Mouse (Mus musculus) CD4-positive, CD25-positive, alpha-beta regulatory T cell, adult 2 months (primary cell): ENCODE measurements around the gene Kazn.
A peak's percentile ranks its signal among the peaks of the same experiment; 100 is the strongest.

Source experiments
- DNase-seq: peaks from one replicate; pipeline ENCODE4 v3.0.0-alpha.2; 2012; ENCODE audit warnings: low read depth, low spot score

Kazn gene

DNA sequence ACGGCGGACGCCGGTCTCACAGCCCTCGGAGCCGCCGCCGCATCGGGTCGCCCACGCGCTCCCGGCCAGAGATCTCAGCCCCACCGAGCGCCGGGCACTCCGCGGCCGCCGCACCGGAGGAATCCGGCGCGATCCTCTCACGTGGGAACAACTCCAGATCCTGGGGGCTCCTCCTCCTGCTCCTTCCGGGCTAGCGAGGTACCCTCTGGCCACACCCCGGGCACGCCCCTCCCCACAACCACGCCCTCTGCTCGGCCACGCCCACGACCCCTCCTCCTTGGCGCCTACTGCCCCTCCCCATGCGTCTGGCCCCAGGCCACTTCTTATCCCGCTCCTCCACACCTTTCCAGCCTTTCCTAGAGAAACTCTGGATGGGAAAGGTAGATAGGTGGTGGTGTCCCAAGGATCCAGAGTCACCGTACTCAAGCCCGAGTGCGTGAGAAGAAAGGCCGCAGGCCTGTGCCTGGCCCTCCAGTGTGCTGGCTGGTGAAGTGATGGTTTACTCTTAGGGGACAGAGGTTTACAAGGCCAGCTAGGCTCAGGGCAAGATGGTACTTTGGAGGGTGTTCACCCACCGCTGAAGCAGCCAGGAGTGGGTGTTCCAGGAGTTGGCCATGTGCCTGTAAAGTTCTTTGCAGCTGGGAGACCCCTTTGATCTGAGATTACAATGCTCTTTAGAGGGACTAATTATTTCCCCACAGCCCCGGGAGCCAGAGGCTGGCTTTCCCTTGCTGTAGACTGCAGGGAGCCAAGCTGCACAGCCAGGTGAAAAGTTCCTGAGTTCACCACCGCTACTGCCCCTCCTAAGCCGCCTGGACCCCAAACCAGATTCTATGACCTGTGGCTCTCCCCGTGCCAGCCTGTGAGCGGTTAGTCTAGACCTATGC, at the start of gene Kazn:
Kazn (minus strand) TSS at position 162 of the 887 bp plus-strand sequence.
- DNase-seq, result peak; percentile 27

DNA sequence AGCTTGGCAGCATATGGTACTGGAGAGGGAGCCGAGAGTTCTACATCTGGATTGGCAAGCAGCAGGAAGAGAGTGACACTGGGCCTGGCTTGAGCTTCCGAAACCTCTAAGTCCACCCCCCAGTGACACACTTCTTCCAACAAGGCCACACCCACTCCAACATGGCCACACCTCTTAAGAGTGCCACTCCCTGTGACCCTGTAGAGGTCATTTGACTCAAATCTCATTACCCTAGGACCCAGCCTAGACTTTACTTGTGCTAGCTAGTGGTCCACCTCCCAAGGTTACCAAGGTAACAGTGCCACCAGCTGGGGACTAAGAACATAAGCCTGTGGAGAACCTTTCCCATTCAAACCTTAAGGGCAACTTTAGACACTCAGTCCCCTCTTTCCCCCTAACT, 46.3 kb upstream of the Kazn start:
- no peak for DNase-seq

DNA sequence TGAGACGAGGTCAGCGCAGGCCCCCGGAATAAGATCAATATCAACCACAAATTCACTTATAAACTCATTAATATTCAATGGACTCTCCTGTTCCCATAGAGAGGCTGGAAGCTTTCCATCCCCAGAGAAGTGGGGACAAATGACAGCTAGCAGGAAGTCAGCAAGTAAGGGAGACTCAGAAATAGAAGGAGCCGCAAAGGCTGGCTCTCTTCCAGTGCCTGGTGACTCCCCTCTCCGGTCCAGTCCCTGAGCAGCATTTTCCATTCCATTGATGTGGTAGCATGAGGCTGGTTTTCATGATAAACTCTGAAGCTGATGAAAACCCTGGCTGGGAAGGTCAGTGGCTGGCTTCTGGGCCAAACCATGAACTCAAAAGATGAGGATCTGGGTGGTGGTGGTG, 44.7 kb upstream of the Kazn start:
- DNase-seq, result no peak

DNA sequence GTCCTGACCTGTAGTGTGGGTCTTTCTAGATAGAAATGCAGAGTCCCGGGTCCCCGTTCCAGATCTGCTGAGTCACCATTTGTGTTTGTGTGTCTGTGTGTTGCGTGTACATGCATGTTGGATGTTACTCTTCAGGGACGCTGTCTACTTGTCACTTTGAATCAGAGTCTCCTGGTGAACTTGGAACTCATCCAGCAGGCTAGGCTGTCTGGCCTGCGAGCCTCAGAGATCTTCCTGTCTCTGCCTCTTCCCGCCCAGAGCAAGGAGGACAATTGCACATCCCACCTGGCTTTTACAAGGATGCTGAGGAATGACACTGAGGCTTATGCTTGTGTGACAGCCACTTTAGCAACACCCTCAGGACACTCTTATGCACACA, 39.0 kb upstream of the Kazn start:
- no peak for DNase-seq

DNA sequence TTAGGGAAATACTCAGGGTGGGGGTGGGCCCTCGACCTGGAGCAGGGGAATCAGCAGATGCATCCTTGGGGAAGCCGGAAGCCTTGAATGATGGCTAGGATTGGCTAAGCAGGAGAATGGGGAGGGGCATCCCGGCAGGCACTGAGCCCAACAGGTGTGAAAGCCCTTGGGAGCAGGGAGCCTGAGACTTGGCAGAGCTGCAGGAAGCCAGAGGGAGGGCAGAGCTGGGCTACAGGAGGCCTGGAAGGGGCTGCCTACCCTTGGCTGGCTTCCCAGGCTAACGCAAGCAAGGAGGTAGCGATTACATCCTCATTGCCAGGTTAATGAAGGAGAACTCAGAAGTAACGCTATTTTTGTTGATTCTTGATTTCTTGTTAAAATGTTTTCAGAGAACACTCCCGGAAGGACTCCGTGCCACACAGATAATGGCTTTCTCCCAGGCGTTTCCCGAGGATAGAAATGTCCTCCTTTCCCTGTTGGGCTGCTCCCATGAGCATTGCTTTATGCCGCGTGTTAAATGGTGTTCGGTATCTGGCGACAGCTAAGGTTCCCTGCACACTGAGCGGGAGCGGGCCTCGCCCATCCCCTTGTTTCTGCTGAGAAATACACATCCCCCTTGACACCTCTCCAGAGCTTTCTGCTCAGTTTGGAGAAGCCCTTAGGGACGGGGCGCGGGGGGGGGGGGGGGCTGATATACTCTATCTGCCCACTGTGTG, 38.4 kb upstream of the Kazn start:
- DNase-seq, result no peak

DNA sequence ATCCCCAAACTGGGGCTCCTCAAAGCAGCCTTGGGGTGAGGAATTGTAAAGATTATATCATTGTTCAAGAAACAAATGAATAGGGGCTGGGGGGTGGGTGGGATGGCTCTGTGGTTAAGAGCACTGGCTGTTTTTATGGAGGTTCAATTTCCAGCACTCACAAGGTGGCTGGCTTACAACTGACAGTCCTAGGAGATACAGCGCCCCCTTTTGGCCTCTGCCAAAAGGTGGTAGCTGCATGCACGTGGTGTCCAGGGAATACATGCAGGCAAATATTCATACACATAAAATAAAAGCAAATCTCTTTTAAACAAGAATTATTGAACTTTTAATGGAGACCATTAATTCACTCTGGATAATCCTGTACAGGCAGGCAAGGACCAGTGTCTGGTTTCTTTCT, 36.0 kb upstream of the Kazn start:
- DNase-seq, result no peak

DNA sequence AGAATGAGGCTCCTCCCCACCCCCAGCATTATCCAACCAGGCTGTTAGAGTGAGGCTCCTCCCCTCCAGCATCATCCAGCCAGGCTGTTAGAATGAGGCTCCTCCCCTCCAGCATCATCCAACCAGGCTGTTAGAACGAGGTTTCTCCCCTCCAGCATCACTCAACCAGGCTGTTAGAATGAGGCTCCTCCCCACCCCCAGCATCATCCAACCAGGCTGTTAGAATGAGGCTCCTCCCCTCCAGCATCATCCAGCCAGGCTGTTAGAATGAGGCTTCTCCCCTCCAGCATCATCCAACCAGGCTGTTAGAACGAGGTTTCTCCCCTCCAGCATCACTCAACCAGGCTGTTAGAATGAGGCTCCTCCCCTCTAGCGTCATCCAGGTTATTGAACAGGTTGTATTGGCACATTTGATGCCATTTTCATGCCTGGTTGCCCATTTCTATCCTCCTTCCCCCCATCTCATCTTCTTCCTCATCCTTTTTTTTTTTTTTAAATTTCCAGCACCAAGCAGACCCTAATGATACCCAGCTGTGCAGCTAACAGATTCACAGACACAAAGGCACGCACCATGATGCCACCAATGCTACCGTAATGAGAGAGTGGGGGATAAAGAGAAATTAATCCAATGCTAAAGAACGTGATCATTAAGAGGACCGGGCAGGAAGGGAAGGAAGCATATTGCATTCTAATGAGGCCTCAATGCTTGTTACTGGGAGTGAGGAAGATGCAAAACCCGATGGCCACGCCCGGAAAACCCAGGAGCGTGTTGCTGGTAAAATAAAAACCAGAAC, 35.4 kb upstream of the Kazn start:
- no peak for DNase-seq

DNA sequence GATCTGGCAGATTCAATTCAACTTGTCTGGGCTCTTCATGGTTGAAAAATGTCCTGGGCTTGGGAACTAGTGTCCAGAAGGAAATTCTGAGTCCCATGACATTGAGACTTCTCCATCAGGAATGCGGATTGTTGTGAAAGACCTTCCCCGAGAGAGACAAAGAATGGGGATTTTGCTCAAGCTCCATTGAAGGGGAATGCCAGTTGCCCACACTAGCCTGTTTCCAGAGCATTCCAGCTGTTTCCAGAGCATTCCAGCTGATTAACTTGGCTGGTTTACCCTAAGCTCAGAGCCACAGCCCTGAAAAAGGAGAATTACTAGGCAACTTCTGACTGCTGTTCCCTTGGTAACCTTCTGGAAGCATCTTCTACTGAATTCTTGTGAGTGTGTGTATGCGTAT, 32.3 kb upstream of the Kazn start:
- no peak for DNase-seq

DNA sequence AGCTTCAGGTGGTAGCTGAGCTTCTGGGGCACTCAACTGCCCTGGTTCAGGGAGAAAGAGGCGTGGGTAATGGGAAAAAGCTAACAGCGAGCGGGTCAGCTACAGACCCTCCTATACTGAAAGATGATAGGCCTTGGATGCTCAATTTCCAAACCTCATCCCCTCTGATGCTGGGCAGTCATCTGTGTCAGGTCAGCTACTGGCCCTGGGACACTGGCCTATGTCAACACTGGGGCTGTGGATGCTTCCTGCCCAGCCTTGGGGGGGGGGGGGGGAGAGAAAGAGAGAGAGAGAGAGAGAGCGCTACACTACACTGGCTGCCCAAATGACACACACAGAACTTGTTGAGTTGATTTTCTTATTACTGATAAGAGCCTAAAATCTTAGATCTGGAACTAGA, 28.6 kb upstream of the Kazn start:
- no peak for DNase-seq

DNA sequence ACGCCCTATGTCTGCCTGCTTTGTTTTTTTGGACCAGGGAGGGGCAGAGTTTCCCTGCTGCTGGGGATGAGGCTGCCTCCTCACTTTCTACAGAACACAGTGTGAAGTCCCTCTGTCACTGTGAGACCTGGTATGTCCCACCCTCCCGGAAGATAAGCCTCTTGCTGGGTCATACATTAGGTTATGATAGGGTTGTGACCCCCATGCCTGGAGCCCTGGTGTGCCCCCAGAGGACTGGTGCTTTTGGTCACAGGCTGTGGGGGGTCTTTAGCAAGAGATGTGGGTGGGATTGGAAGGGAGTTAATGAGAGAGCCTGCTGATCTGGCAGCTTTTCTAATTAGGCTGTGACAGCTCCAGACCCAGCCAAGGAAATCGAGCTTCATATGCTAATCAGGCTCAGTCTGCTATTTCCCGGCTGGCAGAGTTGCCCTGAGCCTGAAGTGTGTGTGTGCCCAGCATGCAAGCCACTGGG, 28.2 kb upstream of the Kazn start:
- DNase-seq, result no peak

DNA sequence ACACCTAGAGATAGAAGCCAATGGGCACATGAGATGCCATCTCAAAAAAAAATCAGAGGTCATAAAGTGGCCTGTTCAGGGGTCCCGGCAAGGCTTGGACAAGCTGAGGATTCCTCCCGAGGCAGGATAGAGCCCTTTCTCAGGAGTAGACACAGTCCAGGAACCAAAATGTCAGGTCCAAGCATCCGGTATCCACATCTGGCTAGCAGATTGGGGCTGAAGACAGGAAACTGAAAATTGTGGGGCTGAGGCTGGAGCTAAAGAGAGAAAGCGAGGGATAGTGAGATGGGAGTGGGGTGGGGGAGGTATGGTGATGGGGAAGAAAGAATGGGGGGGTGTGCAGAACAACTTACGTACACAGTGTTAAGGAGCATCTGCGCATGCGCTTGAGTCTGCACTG, 25.1 kb upstream of the Kazn start:
- DNase-seq, result no peak

DNA sequence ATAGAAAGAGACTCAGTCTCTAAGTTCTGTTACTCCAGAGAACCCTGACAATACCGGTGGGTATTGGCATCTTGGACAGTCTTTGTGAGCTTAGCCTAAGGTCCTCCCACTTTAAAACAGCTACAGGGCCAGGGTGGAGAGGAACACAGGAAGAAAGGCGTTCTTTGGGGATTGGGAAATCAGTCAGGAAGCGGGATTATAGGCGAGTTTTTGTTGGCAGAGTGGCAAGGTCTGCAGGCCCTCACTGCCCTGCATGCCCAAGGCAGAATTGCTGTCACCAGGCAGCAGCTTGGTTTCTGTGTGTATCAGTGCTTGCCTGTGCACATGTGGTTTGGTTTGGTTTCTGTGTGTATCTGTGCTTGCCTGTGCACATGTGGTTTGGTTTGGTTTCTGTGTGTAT, 22.5 kb upstream of the Kazn start:
- DNase-seq, result no peak

DNA sequence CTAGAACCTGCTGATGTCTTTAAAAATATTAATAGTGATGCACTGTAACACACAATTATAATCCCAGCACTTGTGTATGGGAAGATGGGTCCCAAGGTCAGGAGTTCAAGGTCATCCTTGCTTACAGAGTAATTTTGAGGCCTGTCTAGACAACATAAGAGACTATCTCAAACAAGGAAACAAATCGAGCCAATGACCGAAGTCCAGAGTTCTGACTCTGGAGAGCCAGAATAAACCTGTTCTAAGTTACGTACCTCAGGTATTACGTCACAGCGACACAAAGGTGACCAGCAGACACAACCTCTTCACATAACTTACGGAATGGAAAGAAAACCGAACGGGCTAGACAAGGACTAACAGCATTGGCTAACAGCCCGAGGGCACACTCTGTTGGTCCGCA, 19.5 kb upstream of the Kazn start:
- no peak for DNase-seq

DNA sequence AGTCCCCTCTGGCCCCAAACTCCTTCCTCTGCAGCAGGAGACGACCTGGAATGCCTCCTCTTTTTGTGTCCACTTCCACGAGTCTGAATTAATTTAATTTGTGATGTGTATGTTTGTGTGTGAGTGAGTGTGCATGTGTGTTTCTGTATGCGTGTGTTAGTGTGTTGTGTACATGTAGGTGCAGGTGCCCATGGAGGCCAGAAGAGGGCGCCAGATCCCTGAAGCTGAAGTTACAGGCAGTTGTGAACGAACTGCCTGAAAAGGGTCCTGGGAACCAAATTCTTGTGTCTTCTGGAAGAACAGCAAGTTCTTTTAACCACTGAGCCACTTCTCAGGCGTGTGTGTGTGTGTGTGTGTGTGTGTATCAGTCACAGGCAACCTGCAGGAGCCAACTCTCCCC, 14.9 kb upstream of the Kazn start:
- no peak for DNase-seq

DNA sequence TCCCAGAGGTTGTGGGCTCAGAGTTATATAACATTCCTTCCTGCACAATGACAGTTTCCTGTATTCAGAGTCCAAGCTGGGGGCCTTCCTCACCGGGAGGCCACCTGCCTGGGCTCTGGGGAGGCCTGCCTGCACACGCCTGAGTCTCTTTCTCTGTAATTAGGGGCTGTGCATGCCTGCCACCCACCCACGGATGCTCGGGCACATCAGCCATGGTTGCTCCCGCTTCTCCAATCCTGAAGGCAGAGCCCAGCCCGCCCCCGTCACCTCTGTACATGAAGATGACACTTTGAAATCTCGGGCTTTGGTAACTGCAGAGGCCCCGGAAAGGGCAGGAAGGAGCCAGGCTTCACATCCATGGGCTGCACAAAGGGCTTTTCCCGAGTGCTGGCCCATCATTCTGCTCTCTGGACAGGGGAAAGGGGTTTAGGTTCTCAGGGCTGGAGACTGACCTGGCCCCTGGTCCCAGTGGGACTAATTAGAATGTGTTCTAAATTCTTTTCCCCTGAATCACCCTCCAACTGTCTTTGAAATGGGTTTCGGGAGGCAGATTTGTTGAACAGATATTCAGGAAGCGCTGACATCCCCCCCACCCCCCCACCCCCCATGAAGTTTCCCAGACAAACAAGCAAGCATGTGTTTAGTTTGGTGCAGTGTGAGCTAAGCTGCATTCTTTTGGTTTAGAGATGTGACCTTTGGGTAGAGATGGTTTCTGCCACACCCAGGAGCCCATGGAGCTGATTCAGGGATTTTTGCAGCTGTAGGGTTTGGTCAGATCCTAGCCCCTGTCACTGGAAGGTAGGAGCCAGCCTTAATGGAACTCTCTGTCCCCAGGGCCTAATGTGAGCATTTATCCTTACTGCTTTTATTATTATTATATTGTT, 12.5 kb upstream of the Kazn start:
- DNase-seq, result no peak

DNA sequence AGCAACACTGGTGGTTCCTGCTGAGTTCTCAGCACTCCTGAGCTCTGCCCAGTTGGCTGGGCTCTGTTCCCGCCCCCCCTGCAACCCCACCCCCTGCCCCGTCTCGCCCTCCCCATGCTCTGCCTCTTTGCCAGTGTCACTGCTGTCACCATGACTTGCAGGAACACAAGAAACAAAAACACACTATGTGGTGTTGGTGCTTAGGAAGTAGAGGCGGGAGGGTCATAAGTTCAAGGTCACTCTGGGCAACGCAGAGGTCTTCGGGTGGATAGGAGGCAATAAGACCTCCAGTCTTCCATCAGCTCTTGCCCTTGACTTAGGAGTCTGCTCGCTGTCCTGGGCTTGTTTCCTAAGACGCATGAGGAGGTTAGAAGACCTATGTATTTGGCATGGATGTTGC, 10.9 kb upstream of the Kazn start:
- DNase-seq, result no peak

DNA sequence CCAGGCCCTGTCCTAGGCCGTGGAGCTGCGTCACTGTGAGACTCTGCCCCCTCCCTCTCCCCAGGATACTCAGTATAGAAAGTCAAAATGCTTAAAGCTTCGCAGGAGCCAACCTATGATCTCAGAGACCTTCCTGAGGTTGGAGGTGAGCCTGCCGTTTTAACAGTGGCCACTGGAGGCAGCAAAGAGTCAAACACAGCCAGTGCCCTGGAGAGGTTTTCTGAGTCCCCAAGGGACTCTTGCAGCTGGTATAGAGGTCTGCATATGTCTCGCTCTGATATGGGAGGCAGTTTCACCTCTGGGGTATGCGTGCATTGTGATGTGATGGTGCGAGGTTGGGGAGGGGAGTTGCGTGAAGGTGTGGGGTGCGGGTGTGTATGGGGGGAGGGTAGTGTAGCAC, 10.2 kb upstream of the Kazn start:
- DNase-seq, result peak; percentile 48

DNA sequence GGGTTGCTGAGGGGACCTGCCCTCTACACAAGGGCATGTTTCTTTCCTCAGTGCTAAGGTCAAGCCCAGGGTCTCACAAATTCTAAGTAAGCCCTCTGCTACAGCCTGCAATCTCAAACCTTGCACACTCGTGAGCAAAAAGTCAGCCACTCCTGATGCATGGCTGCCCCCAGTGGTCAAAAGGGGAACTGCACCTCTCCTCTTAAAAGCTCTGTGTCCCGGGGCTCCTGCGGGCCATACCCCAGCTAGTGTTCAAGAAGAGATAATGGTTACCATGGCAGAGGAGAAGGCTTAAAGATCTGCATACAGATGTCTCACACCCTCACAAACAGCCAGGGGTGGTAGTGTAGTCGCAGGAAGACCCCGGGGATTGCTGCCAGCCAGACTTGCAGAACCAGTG, 9.2 kb upstream of the Kazn start:
- peak; percentile 68 for DNase-seq

DNA sequence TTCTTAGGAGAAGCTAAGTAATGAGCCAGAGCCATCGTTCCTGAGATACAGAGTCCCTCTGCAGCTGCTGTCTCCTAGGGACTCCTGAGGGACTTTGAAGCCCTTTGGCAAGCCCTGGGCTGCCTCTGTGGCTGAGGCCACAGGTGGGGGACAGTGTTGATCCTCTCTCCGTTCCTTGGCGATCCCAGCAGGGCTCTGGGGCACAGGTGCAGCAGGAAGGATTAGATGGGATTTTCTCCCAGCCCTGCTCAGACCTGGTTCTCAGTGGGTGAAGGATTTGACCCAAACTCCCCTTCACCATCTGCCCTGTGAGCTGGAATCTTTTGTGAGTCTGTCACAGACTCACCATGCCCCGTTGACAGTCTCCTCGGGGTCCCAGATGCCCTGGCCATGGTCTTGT, 7.5 kb upstream of the Kazn start:
- no peak for DNase-seq

DNA sequence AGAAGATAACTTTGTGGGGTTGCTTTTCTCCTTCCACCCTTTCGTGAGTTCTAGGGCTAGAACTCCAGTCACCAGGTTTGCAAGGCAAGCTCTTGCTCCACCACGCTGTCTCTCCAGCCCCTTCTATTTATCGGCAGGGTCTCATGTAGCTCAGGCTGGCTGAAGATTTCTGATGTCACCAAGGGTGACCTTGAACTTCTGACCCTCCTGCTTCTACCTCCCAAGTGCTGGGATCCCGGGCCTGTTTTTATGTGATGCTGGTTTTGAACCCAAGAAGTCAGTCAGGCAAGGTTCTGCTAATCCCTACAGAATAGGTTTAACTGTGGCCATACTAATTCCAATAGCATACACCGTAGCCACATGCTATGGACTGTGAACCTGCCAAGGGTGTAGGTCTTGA, 5.4 kb upstream of the Kazn start:
- no peak for DNase-seq

DNA sequence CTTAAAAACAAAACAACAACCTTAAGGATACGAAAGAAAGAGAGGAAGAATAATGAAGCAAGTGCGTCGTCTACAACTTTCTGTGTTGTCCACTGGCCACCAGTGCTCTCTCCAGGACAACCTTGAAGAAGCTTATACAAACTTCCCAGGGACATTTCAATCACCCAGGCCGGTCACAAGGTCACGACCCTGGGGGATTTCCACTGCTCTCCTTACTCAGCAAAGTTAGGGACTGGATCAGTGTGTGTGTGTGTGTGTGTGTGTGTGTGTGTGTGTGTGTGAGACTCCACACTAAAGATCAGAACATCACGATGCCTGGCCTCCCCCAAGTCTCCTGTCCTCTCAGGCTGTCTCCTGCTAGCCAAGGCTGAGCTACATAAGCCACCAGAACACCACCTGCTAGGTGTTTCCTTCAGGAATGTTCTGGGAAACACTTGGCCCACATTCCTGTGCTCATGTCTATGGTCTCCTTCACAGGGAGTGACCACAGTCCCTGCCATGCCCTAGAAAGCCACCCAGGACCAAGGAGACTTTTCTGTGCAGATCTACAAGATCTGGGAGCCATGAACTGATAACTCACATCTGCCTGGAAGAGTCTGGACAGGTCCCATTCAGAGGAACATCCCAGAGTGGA, 3.7 kb upstream of the Kazn start:
- no peak for DNase-seq
